Mouse (Mus musculus) neural tube, embryonic 15.5 days (tissue): Measurements from ENCODE around the gene Etnk1. TPM values are rescaled to one million over a fixed set of nuclear protein-coding genes. Genes with fewer than 3 reads are reported as not detected.

Source experiments
- ATAC-seq: fragments of 200-750 bp; cut with Nextera tagmentation; 2 replicates; pipeline ENCODE4 v1.8.0; 2017; ENCODE audit warnings: mild to moderate bottlenecking, moderate TSS enrichment, moderate library complexity; ENCODE audit not compliant: low FRiP score
- H3K27ac ChIP-seq: fragments of 300-500 bp; sonication (generic); replicated peaks from 2 replicates; pipeline ENCODE4 v1.5.1; 2015; ENCODE audit warnings: mild to moderate bottlenecking, inconsistent platforms
- H3K27me3 ChIP-seq: fragments of 300-500 bp; sonication (generic); replicated peaks from 2 replicates; pipeline ENCODE4 v1.6.1; 2015; ENCODE audit warnings: inconsistent platforms
- H3K36me3 ChIP-seq: fragments of 300-500 bp; sonication (generic); 2 replicates; pipeline ENCODE4 v1.6.1; 2015; ENCODE audit warnings: inconsistent platforms
- H3K4me1 ChIP-seq: fragments of 300-500 bp; sonication (generic); 2 replicates; pipeline ENCODE4 v1.6.1; 2015; ENCODE audit warnings: inconsistent platforms
- H3K4me2 ChIP-seq: fragments of 300-500 bp; sonication (generic); 2 replicates; pipeline ENCODE4 v1.6.1; 2015; ENCODE audit warnings: inconsistent platforms, mild to moderate bottlenecking, moderate library complexity
- H3K4me3 ChIP-seq: fragments of 300-500 bp; sonication (generic); replicated peaks from 2 replicates; pipeline ENCODE4 v1.5.1; 2015; ENCODE audit warnings: mild to moderate bottlenecking, inconsistent platforms
- H3K9ac ChIP-seq: fragments of 300-500 bp; sonication (generic); replicated peaks from 2 replicates; pipeline ENCODE4 v1.6.1; 2015; ENCODE audit warnings: mild to moderate bottlenecking, inconsistent platforms
- H3K9me3 ChIP-seq: fragments of 300-500 bp; sonication (generic); replicated peaks from 2 replicates; pipeline ENCODE4 v1.6.1; 2016; ENCODE audit warnings: inconsistent platforms
- WGBS: fragments of 180-500 bp; shearing (Covaris S2); methylation state at CpG from one replicate; pipeline ENCODE4 v1.1.7; 2015; ENCODE audit warnings: mixed read lengths; 5-methylcytosine and 5-hydroxymethylcytosine counted together
- polyA plus RNA-seq: library from polyadenylated mRNA; unstranded; fragments of >200 nt; fragmentation: Nextera tagmentation; extraction: Ambion mirVana; gene quantifications from 2 replicates; pipeline ENCODE4 v1.2.1, GENCODE M21; 2015

Etnk1 gene
- polyA plus RNA-seq, 1 experiment from 2014 or later, result 42.0 TPM

- WGBS, result 85% methylated on average over 5 of the region's 5 CpGs
- no peak for ATAC-seq
- no peaks in the 10 kb centered on the region for H3K4me1 ChIP-seq
Observed at GRCm38 (mm10) chr6:143228696-143229095, 61.7 kb downstream of the Etnk1 start.

DNA sequence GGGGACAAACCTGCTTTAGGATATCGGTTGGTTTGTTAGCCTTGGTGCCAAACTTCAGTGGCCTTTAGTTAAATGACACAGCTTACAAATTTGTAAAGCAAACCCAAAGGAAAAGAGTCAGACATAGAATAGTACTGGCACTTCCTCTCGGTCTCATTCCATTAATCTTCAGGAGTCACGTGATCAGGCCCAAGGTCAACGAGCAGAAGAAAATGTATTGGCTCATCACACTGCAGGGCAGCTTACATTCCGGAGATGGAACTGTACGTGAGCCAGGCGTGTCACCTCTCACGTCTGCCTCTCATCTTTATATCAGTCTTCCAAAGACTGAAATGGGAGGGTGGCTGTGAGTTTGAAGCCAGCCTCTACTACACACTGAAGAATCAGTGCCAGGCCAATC, 62.9 kb downstream of the Etnk1 start:
- 74% methylated on average over 8 of the region's 8 CpGs for WGBS
- no peak overlapping the region for H3K4me2 ChIP-seq
- H3K4me3 ChIP-seq, result no peak overlapping the region
- no peaks in the 10 kb centered on the region for H3K9me3 ChIP-seq
- H3K36me3 ChIP-seq, result no peaks in the 10 kb centered on the region
- H3K27me3 ChIP-seq, result no peaks in the 10 kb centered on the region
- no peaks in the 10 kb centered on the region for H3K4me1 ChIP-seq
- no peak overlapping the region for H3K27ac ChIP-seq
- ATAC-seq, result no peak
- no peak overlapping the region for H3K9ac ChIP-seq

More at GRCm38 (mm10) chr6:143228696-143229095, 61.7 kb downstream of the Etnk1 start:
- no peaks in the 10 kb centered on the region for H3K36me3 ChIP-seq
- no peaks in the 10 kb centered on the region for H3K9me3 ChIP-seq
- H3K9ac ChIP-seq, result no peak overlapping the region
- H3K27ac ChIP-seq, result no peak overlapping the region
- H3K4me2 ChIP-seq, result no peak overlapping the region
- no peak overlapping the region for H3K4me3 ChIP-seq
- no peaks in the 10 kb centered on the region for H3K27me3 ChIP-seq

DNA sequence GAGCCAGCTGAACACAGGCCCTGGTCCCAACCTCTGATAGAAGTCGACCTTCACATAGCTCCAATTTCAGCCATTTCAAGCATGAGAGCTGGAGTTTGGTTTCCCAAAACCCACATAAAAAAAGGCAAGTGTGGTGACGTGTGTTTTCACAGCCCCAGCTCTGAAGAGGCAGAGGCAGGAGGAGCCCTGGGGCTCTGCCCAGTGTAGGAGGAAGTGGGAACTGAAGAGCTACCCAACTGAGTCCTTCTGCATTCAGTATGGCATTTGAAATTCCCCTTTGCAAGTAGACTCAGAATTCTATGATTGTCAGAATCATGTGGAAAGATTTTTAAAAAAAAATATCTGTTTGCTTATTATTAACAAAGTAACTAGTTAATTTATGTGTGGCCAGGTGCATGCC, 63.9 kb downstream of the Etnk1 start:
- Histone ChIP-seq H3K9ac (no peak overlapping the region), H3K36me3 (no peaks in the 10 kb centered on the region), H3K9me3 (no peaks in the 10 kb centered on the region), H3K4me1 (no peaks in the 10 kb centered on the region), H3K4me2 (no peak overlapping the region), H3K27ac (no peak overlapping the region), H3K27me3 (no peaks in the 10 kb centered on the region), H3K4me3 (no peak overlapping the region)
- WGBS, result 85% methylated on average over 2 of the region's 2 CpGs
- ATAC-seq, result no peak

DNA sequence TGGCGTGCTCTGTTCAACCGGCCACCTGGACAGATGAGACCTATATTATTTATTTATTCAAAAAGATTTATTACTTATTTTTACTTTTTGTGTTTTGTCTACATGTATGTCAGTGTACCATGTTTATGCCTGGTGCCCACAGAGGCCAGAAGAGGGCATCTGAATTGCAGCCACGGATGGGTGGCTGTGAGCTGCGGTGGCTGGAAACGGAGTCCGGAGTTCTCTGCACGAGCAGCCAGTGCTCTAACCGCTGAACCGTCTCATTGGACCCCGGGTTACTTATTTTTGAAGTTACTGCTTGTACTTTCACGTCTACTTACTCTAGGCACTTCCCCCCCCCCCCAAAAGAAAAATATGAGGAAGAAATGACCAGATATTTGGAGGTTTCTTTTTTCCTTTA, 65.7 kb downstream of the Etnk1 start:
- no peak for ATAC-seq
- Histone ChIP-seq H3K4me2 (no peak overlapping the region), H3K4me3 (no peak overlapping the region), H3K9ac (no peak overlapping the region), H3K27me3 (no peaks in the 10 kb centered on the region), H3K4me1 (no peaks in the 10 kb centered on the region), H3K9me3 (no peaks in the 10 kb centered on the region), H3K36me3 (no peaks in the 10 kb centered on the region), H3K27ac (no peak overlapping the region)
- 87% methylated on average over 11 of the region's 11 CpGs for WGBS

DNA sequence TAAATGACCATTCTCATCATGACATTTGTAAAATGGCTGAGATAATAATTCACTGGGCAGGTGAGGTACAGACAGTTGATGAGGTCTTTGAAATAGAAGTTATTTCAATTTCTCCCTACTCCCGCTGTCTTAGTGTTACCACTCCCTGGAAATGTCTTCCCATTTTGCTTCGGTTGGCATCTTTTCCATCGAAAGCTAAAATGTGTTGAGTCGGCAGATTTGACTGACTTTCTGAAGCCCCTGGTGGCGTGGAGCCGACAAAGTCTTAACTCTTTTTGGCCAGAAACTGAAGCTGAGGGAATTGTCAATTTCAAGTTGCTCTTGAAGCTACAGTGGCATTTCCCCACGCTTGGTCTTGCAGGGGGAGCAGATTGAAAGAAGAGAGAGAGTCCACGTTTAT, 67.8 kb downstream of the Etnk1 start:
- H3K4me3 ChIP-seq, result no peak overlapping the region
- no peaks in the 10 kb centered on the region for H3K9me3 ChIP-seq
- H3K27ac ChIP-seq, result no peak overlapping the region
- 82% methylated on average over 8 of the region's 8 CpGs for WGBS
- H3K4me2 ChIP-seq, result no peak overlapping the region
- H3K9ac ChIP-seq, result no peak overlapping the region
- no peaks in the 10 kb centered on the region for H3K4me1 ChIP-seq
- H3K36me3 ChIP-seq, result no peaks in the 10 kb centered on the region
- ATAC-seq, result no peak
- H3K27me3 ChIP-seq, result no peaks in the 10 kb centered on the region

- H3K36me3 ChIP-seq, result no peaks in the 10 kb centered on the region
- no peak overlapping the region for H3K27ac ChIP-seq
- no peak overlapping the region for H3K4me3 ChIP-seq
- H3K9ac ChIP-seq, result no peak overlapping the region
- WGBS, result 65% methylated on average over 21 of the region's 21 CpGs
- H3K4me1 ChIP-seq, result no peaks in the 10 kb centered on the region
- ATAC-seq, result no peak
- no peaks in the 10 kb centered on the region for H3K27me3 ChIP-seq
- H3K9me3 ChIP-seq, result no peaks in the 10 kb centered on the region
- no peak overlapping the region for H3K4me2 ChIP-seq
Observed at GRCm38 (mm10) chr6:143239362-143240074, 72.5 kb downstream of the Etnk1 start.

- Histone ChIP-seq H3K27ac (no peak overlapping the region), H3K4me3 (no peak overlapping the region), H3K9me3 (no peaks in the 10 kb centered on the region), H3K4me1 (no peaks in the 10 kb centered on the region), H3K36me3 (no peaks in the 10 kb centered on the region), H3K9ac (no peak overlapping the region), H3K27me3 (no peaks in the 10 kb centered on the region), H3K4me2 (no peak overlapping the region)
- ATAC-seq, result no peak
- WGBS, result 87% methylated on average over 5 of the region's 5 CpGs
Observed at GRCm38 (mm10) chr6:143243191-143243590, 76.2 kb downstream of the Etnk1 start.

DNA sequence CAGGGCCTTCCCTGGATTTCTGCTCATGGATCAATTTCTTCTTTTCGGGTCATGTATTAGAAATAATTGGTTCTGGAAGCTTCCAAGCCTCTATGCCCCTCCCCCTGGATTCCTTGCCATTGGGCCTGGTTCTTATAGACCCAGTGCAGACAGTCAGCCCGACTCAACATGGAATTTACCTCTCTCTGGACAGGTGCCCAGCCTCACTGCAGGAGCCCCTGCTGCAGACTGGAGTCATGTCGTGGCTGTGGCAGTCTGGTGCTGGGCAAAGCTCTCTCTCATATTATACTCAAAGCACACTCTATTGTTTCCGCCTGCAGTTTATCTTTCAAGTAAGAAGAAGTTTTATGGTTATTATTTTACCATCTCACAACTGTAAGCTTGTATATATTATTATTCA, 90.9 kb downstream of the Etnk1 start:
- no peak for ATAC-seq
- WGBS, result 65% methylated on average over 4 of the region's 4 CpGs
- no peak overlapping the region for H3K4me2 ChIP-seq
- H3K9ac ChIP-seq, result no peak overlapping the region
- H3K27me3 ChIP-seq, result 0 out of 2 replicates have a peak, but pooled peaks cover 3% of the 10 kb centered on the region
- H3K9me3 ChIP-seq, result no peaks in the 10 kb centered on the region
- peaks cover 28% of the 10 kb centered on the region for H3K4me1 ChIP-seq
- H3K4me3 ChIP-seq, result no peak overlapping the region
- no peaks in the 10 kb centered on the region for H3K36me3 ChIP-seq
- no peak overlapping the region for H3K27ac ChIP-seq

GRCm38 (mm10) chr6:143259169-143259629, 92.2 kb downstream of the Etnk1 start:
- Histone ChIP-seq H3K9me3 (no peaks in the 10 kb centered on the region), H3K4me2 (peak overlapping the region; percentile 49), H3K36me3 (no peaks in the 10 kb centered on the region), H3K4me3 (no peak overlapping the region), H3K9ac (no peak overlapping the region), H3K4me1 (peaks cover 28% of the 10 kb centered on the region), H3K27me3 (0 out of 2 replicates have a peak, but pooled peaks cover 3% of the 10 kb centered on the region), H3K27ac (peak overlapping the region; percentile 45)
- ATAC-seq, result peak; percentile 77
- 19% methylated on average over 17 of the region's 17 CpGs for WGBS

- Histone ChIP-seq H3K27ac (peak overlapping the region; percentile 19), H3K9me3 (no peaks in the 10 kb centered on the region), H3K27me3 (peaks cover 3% of the 10 kb centered on the region; the same call in 1 of the 2 replicates), H3K4me1 (peaks cover 28% of the 10 kb centered on the region), H3K4me2 (peak overlapping the region; percentile 49), H3K4me3 (peak overlapping the region; percentile 15; the same call in 1 of the 2 replicates), H3K9ac (no peak overlapping the region), H3K36me3 (no peaks in the 10 kb centered on the region)
- WGBS, result 32% methylated on average over 18 of the region's 18 CpGs
- peak; percentile 67; the same call in 1 of the 2 replicates for ATAC-seq
Observed at GRCm38 (mm10) chr6:143259870-143260559, 93.0 kb downstream of the Etnk1 start.

DNA sequence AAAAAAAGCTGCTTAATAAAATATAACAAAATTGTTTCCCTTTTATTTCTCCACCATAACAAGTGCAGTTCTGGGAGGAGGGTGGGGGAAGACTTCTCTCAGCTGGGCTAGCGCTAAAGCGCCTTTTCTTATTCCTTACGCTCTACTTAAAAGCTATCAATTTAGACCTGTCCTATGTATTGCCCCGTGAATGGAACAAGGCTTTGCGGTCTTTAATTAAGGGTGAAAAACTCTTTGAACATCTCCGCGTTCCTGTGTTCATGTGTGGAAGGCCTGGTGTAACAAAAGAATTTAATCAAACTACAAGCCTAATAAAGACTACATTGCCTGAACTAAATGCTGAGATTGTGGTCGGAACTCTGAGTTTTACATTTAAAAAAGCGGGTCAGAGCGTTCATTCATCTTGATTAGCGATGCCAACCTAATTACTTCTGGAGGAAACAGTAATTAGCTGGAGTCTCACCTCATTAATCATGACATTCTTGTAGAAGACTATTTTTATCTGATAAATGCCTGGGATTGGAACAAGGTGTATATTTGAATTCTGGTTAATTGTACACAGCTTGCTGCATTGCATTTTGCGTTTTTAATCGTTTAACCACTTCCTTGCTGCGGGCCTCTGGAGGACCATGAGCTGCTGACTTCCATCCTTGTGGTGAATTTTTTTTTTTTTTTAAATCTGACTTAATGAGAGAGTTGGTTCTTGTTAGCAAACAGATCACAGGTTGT, 93.7 kb downstream of the Etnk1 start:
- peak; percentile 37; the same call in 1 of the 2 replicates for ATAC-seq
- H3K4me3 ChIP-seq, result no peak overlapping the region
- H3K4me1 ChIP-seq, result peaks cover 28% of the 10 kb centered on the region
- 25% methylated on average over 14 of the region's 14 CpGs for WGBS
- peaks cover 3% of the 10 kb centered on the region; the same call in 1 of the 2 replicates for H3K27me3 ChIP-seq
- peak overlapping the region; percentile 49 for H3K4me2 ChIP-seq
- H3K9ac ChIP-seq, result no peak overlapping the region
- H3K36me3 ChIP-seq, result no peaks in the 10 kb centered on the region
- 0 out of 2 replicates have a peak overlapping the region, but pooled peaks have one; percentile 19 for H3K27ac ChIP-seq
- H3K9me3 ChIP-seq, result no peaks in the 10 kb centered on the region
